Mouse (Mus musculus): ENCODE measurements around the gene Col23a1.
"Not testable (repeated sequence)": the region's sequence is repeated elsewhere in the genome, so short reads cannot be mapped to it uniquely, and the experiment has no call there.

The Col23a1 gene

GRCm38 (mm10) chr11:51627425-51627824 is 337.7 kb downstream of the Col23a1 start:
- DNase-seq, result no peak

- no peak for DNase-seq
These were observed 338.2 kb downstream of the Col23a1 start for GRCm38 (mm10) chr11:51627907-51628306.

GRCm38 (mm10) chr11:51629651-51630314 is 340.1 kb downstream of the Col23a1 start:
- no peak for DNase-seq

- DNase-seq, result no peak
These were observed 342.5 kb downstream of the Col23a1 start for GRCm38 (mm10) chr11:51632130-51632753.

GRCm38 (mm10) chr11:51633200-51633599 is 343.5 kb downstream of the Col23a1 start:
- not testable (repeated sequence) for DNase-seq

All from thymus, adult 18-20 months (tissue).